Mouse (Mus musculus) left cerebral cortex, adult 18-20 months (tissue): Measurements from ENCODE around the gene Aknad1. TPM values are rescaled to one million over a fixed set of nuclear protein-coding genes. Genes with fewer than 3 reads are reported as not detected.

Experiments used
- total RNA-seq, 2 experiments: library from RNA; stranded (reverse); gene quantifications; 2 replicates each; pipeline ENCODE4 v1.2.3; 2021

Aknad1 gene
- total RNA-seq, 2 experiments from 2014 or later, result 0.12 TPM; not detected in 1

Other genes starting within 250 kb of the Aknad1 start
- gene 1700013F07Rik, start 205.5 kb upstream of the Aknad1 start, total RNA-seq, result 1 to 10 TPM in 1 of 2 experiments, under 1 TPM in 1; 1.00 to 2.8 TPM
- gene 5330417C22Rik, start 203.1 kb upstream of the Aknad1 start, total RNA-seq, result 10 to 100 TPM; 30.6 to 30.9 TPM
- 10 to 100 TPM; 45.2 to 45.4 TPM for gene Tmem167b, start 177.2 kb upstream of the Aknad1 start, total RNA-seq
- gene Taf13, start 168.0 kb upstream of the Aknad1 start, total RNA-seq, result 10 to 100 TPM; 21.2 to 24.1 TPM
- 100 to 1,000 TPM; 123 to 138 TPM for gene Wdr47, start 148.4 kb upstream of the Aknad1 start, total RNA-seq
- 10 to 100 TPM; 29.2 to 31.2 TPM for gene Clcc1, start 85.7 kb upstream of the Aknad1 start, total RNA-seq
- gene Gpsm2, start 17.3 kb upstream of the Aknad1 start, total RNA-seq, result 10 to 100 TPM; 14.7 to 18.8 TPM
- 10 to 100 TPM; 19.3 to 19.9 TPM for gene Stxbp3, start 100.9 kb downstream of the Aknad1 start, total RNA-seq
- under 1 TPM; 0.07 to 0.42 TPM for gene Fndc7, start 150.3 kb downstream of the Aknad1 start, total RNA-seq
- 10 to 100 TPM; 40.2 to 43.5 TPM for gene Prpf38b, start 172.1 kb downstream of the Aknad1 start, total RNA-seq
- 1 to 10 TPM; 1.7 to 2.3 TPM for gene Henmt1, start 200.2 kb downstream of the Aknad1 start, total RNA-seq
- not detected for gene Gm9857, start 200.8 kb downstream of the Aknad1 start, total RNA-seq